Mouse (Mus musculus) limb, embryonic 11.5 days (tissue): Measurements from ENCODE around the gene Spc25. TPM values are rescaled to one million over a fixed set of nuclear protein-coding genes. Genes with fewer than 3 reads are reported as not detected.

Experiments used
- ATAC-seq: fragments of 200-750 bp; cut with Nextera tagmentation; 2 replicates; pipeline ENCODE4 v1.8.0; 2017; ENCODE audit warnings: low read depth; ENCODE audit not compliant: insufficient number of reproducible peaks, low FRiP score, low TSS enrichment
- DNase-seq: peaks from one replicate; pipeline ENCODE4 v3.0.0-alpha.2; 2015; ENCODE audit warnings: low spot score
- H3K27ac ChIP-seq: fragments of 300-500 bp; sonication (generic); replicated peaks from 2 replicates; pipeline ENCODE4 v1.5.1; 2014; ENCODE audit warnings: low read depth, mild to moderate bottlenecking, low read length
- H3K27me3 ChIP-seq: fragments of 300-500 bp; sonication (generic); 2 replicates; pipeline ENCODE4 v1.6.1; 2014; ENCODE audit warnings: mild to moderate bottlenecking, low read length, mixed read lengths; ENCODE audit not compliant: control insufficient read depth, insufficient read depth
- H3K36me3 ChIP-seq: fragments of 300-500 bp; sonication (generic); 2 replicates; pipeline ENCODE4 v1.6.1; 2014; ENCODE audit warnings: mild to moderate bottlenecking, low read length, moderate library complexity, mixed read lengths; ENCODE audit not compliant: control insufficient read depth, insufficient read depth
- H3K4me1 ChIP-seq: fragments of 300-500 bp; sonication (generic); 2 replicates; pipeline ENCODE4 v1.6.1; 2014; ENCODE audit warnings: low read length, mixed read lengths; ENCODE audit not compliant: control insufficient read depth, insufficient read depth
- H3K4me2 ChIP-seq: fragments of 300-500 bp; sonication (generic); 2 replicates; pipeline ENCODE4 v1.6.1; 2014; ENCODE audit warnings: low read depth, mild to moderate bottlenecking, moderate library complexity; ENCODE audit not compliant: severe bottlenecking
- H3K4me3 ChIP-seq: fragments of 300-500 bp; sonication (generic); 2 replicates; pipeline ENCODE4 v1.5.1; 2014; ENCODE audit warnings: low read depth, low read length
- H3K9ac ChIP-seq: fragments of 300-500 bp; sonication (generic); 2 replicates; pipeline ENCODE4 v1.6.1; 2014; ENCODE audit warnings: mild to moderate bottlenecking, low read length
- H3K9me3 ChIP-seq: fragments of 300-500 bp; sonication (generic); 2 replicates; pipeline ENCODE4 v1.6.1; 2016; ENCODE audit warnings: low read length; ENCODE audit not compliant: control insufficient read depth
- WGBS: fragments of 180-500 bp; shearing (Covaris S2); extraction: QIAGEN DNeasy Blood & Tissue Kit; methylation state at CpG from one replicate; pipeline ENCODE4 v1.1.7; 2014; 5-methylcytosine and 5-hydroxymethylcytosine counted together
- polyA plus RNA-seq: library from polyadenylated mRNA; unstranded; fragments of >200 nt; fragmentation: Nextera tagmentation; extraction: Ambion mirVana; gene quantifications from 2 replicates; pipeline ENCODE4 v1.2.1, GENCODE M21; 2014

The Spc25 gene
- polyA plus RNA-seq, 1 experiment from 2014 or later = 231 TPM

DNA sequence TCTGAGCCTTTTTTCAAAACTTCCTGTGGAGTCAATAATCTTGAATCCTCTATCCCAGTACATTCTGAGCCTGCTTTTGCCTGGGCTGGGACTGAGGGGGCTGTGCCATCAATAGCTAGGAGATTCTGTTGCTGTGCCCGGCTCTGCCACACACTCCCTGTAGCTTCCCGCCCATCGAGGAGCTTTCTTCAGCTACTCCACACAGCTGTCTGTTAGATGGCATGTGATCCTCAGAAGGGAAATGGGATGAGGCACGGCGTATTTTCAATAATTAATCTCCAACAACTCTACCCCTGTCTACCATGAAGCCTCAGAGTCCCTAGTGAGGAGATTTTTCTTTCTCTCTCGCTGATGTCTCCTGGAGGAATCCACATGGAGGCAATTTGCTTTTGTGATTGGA is 22.6 kb upstream of the Spc25 start:
- H3K27ac ChIP-seq = no peak overlapping the region
- ATAC-seq (no peak), DNase-seq (no peak)
- H3K36me3 ChIP-seq = no peaks in the 10 kb centered on the region
- H3K4me3 ChIP-seq = no peak overlapping the region
- 89% methylated on average over 6 of the region's 6 CpGs for WGBS
- H3K27me3 ChIP-seq = no peaks in the 10 kb centered on the region
- no peaks in the 10 kb centered on the region for H3K9me3 ChIP-seq
- H3K4me2 ChIP-seq = no peak overlapping the region
- H3K4me1 ChIP-seq = no peaks in the 10 kb centered on the region
- H3K9ac ChIP-seq = no peak overlapping the region

DNA sequence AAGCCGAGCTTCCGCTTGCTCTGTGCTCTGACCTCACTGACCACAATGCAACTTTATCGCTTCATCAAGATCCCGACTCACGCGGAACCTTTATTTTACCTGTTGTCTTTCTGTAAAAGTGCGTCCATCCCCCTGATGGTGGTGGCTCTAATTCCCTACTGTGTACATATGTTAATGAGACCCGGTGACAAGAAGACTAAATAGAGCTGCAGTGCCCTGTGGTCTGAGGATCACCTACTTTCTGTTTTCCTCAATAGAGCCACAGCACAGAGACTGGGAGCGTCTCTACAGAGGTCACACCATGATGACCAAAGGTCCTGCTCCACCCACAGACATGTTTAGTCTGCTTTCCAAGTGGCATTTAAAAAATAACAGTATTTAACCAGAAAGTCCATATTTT is 20.9 kb upstream of the Spc25 start:
- H3K4me2 ChIP-seq = no peak overlapping the region
- ATAC-seq (no peak), DNase-seq (no peak)
- no peak overlapping the region for H3K27ac ChIP-seq
- H3K9me3 ChIP-seq = no peaks in the 10 kb centered on the region
- no peak overlapping the region for H3K4me3 ChIP-seq
- no peaks in the 10 kb centered on the region for H3K36me3 ChIP-seq
- H3K9ac ChIP-seq = no peak overlapping the region
- H3K4me1 ChIP-seq = no peaks in the 10 kb centered on the region
- no peaks in the 10 kb centered on the region for H3K27me3 ChIP-seq
- WGBS = 93% methylated on average over 9 of the region's 9 CpGs

DNA sequence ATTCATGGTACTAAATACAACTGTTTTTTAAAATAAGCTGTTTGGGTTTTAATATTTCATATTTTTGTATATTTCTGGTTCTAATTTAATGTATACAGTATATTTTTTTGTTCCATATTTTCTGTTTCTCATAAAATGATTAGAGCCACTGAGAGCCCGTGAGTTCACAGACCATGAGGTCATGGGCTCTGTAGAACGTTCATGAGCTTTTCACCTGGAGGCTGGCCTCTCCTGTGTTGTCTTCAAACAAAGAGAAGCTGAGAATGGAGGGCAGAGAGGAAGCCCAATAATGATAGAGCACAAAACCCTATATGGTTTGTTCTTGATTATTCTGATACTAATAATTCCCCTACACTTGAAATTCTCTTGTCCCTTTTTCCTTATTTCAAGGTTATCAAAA is 18.7 kb upstream of the Spc25 start:
- Histone ChIP-seq H3K4me1 (no peaks in the 10 kb centered on the region), H3K27ac (no peak overlapping the region), H3K36me3 (no peaks in the 10 kb centered on the region), H3K4me2 (no peak overlapping the region), H3K9ac (no peak overlapping the region), H3K4me3 (no peak overlapping the region), H3K9me3 (no peaks in the 10 kb centered on the region), H3K27me3 (no peaks in the 10 kb centered on the region)
- DNase-seq (no peak), ATAC-seq (no peak)
- 76% methylated on average over 2 of the region's 2 CpGs for WGBS

- no peak overlapping the region for H3K9ac ChIP-seq
- no peak for ATAC-seq
- H3K27me3 ChIP-seq = no peaks in the 10 kb centered on the region
- H3K9me3 ChIP-seq = no peaks in the 10 kb centered on the region
- H3K36me3 ChIP-seq = no peaks in the 10 kb centered on the region
- no peaks in the 10 kb centered on the region for H3K4me1 ChIP-seq
- H3K4me2 ChIP-seq = no peak overlapping the region
- whole genome bisulfite sequencing = 86% methylated on average over 10 of the region's 10 CpGs
- no peak overlapping the region for H3K27ac ChIP-seq
- DNase-seq = no peak
- no peak overlapping the region for H3K4me3 ChIP-seq
These were observed 16.8 kb upstream of the Spc25 start for GRCm38 (mm10) chr2:69222815-69223214.

- no peak for ATAC-seq
- H3K9me3 ChIP-seq = no peaks in the 10 kb centered on the region
- H3K27ac ChIP-seq = no peak overlapping the region
- H3K9ac ChIP-seq = no peak overlapping the region
- H3K4me1 ChIP-seq = no peaks in the 10 kb centered on the region
- no peaks in the 10 kb centered on the region for H3K36me3 ChIP-seq
- no peak overlapping the region for H3K4me3 ChIP-seq
- no peak overlapping the region for H3K4me2 ChIP-seq
- no peaks in the 10 kb centered on the region for H3K27me3 ChIP-seq
- DNase-seq = no peak
- WGBS = 73% methylated on average over 5 of the region's 5 CpGs
These were observed 15.9 kb upstream of the Spc25 start for GRCm38 (mm10) chr2:69221868-69222416.

DNA sequence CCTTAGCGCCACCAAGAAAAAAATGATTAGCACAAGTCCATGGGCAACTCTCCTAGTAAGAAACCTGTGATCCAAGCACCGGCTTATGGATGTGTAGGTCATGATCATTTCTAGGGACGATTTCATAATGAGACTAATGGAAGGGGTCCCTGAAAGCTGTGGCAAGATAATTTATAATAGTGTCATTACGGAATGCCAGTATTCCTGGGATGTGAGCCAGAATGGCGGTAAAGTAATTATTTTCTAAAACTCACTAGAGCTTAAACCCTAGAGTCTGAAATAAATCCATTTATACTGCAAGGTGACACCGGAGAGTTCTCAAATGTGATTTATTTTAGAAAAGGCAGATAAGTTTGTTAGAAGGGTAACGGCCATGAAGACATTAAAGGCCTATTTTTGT is 9.2 kb upstream of the Spc25 start:
- no peaks in the 10 kb centered on the region for H3K9me3 ChIP-seq
- H3K4me2 ChIP-seq = no peak overlapping the region
- H3K27ac ChIP-seq = no peak overlapping the region
- no peak overlapping the region for H3K4me3 ChIP-seq
- no peaks in the 10 kb centered on the region for H3K36me3 ChIP-seq
- H3K27me3 ChIP-seq = no peaks in the 10 kb centered on the region
- WGBS = 83% methylated on average over 7 of the region's 7 CpGs
- no peak for ATAC-seq
- no peaks in the 10 kb centered on the region for H3K4me1 ChIP-seq
- DNase-seq = no peak
- no peak overlapping the region for H3K9ac ChIP-seq

- no peaks in the 10 kb centered on the region for H3K27me3 ChIP-seq
- H3K9ac ChIP-seq = no peak overlapping the region
- no peaks in the 10 kb centered on the region for H3K9me3 ChIP-seq
- WGBS = 72% methylated on average over 10 of the region's 10 CpGs
- ATAC-seq (no peak), DNase-seq (no peak)
- H3K4me2 ChIP-seq = no peak overlapping the region
- H3K27ac ChIP-seq = no peak overlapping the region
- H3K4me1 ChIP-seq = no peaks in the 10 kb centered on the region
- no peaks in the 10 kb centered on the region for H3K36me3 ChIP-seq
- no peak overlapping the region for H3K4me3 ChIP-seq
These were observed 6.7 kb upstream of the Spc25 start for GRCm38 (mm10) chr2:69212652-69213051.

GRCm38 (mm10) chr2:69210773-69211172 is 4.8 kb upstream of the Spc25 start, which contains the start of gene G6pc2:
Gene G6pc2 (plus strand): TSS chr2:69211073.
- Histone ChIP-seq H3K4me3 (no peak within 1 kb of the TSS), H3K27ac (no peak within 1 kb of the TSS), H3K9ac (no peak within 1 kb of the TSS), H3K27me3 (no peaks in the 10 kb centered on the region), H3K4me2 (no peak within 1 kb of the TSS), H3K9me3 (no peaks in the 10 kb centered on the region), H3K36me3 (no peaks in the 10 kb centered on the region), H3K4me1 (no peaks in the 10 kb centered on the region)
- 79% methylated on average over 7 of the region's 7 CpGs for WGBS
- ATAC-seq = no peak
- DNase-seq = no peak

- Histone ChIP-seq H3K4me3 (no peak overlapping the region), H3K36me3 (no peaks in the 10 kb centered on the region), H3K4me2 (no peak overlapping the region), H3K4me1 (no peaks in the 10 kb centered on the region; the same call in 1 of the 2 replicates), H3K27ac (no peak overlapping the region), H3K27me3 (no peaks in the 10 kb centered on the region), H3K9ac (no peak overlapping the region), H3K9me3 (no peaks in the 10 kb centered on the region)
- ATAC-seq (no peak), DNase-seq (no peak)
- 85% methylated on average over 3 of the region's 3 CpGs for WGBS
These were observed 3.7 kb upstream of the Spc25 start for GRCm38 (mm10) chr2:69209684-69210083.
